Mouse (Mus musculus): Measurements from ENCODE around the gene Ccn5.

- TF ChIP-seq CTCF (IDR thresholded peaks at IDR 0.05; ENCODE audit: borderline replicate concordance, control insufficient read depth, extremely low read depth, insufficient read depth, low read length, poor library complexity) = no peak
- TF ChIP-seq POLR2A (IDR thresholded peaks at IDR 0.05; ENCODE audit: control insufficient read depth, extremely low read depth, insufficient read depth, low read length, poor library complexity) = no peak
Measured at GRCm38 (mm10) chr2:163839519-163839918, 18.9 kb downstream of the Ccn5 start.

Data from thymus, adult 2 months (tissue).